Mouse (Mus musculus) heart, postnatal 36 days (tissue): Measurements from ENCODE around the gene Cib3. TPM values are rescaled to one million over a fixed set of nuclear protein-coding genes. Genes with fewer than 3 reads are reported as not detected.

ENCODE experiments used
- DNase-seq, 2 experiments: peaks; one replicate each; pipeline ENCODE4 v3.0.0; 2021 to 2022
- intact Hi-C: fragments of 180-260 bp; cut with DNase I; formaldehyde crosslinking; loops from one replicate; pipeline ENCODE4 v1.15.1; 2025
- total RNA-seq, 2 experiments: library from RNA; stranded (reverse); gene quantifications; 2 replicates each; pipeline ENCODE4 v1.2.3; 2021

Cib3 gene
- total RNA-seq, 2 experiments from 2014 or later: 0.57 TPM; not detected in 1

GRCm38 (mm10) chr8:72213536-72213935, 899 bp upstream of the Cib3 start, which contains the start of gene Gm11034:
Gene Gm11034, minus strand, starts transcription at chr8:72213636.
- no peak for DNase-seq
- intact Hi-C loops: no loop called here

- DNase-seq: no peak
- intact Hi-C loops: no loop called here
These were observed 791 bp downstream of the Cib3 start for GRCm38 (mm10) chr8:72211846-72212245.

GRCm38 (mm10) chr8:72210710-72211109, 1.9 kb downstream of the Cib3 start:
- intact Hi-C loops: no loop called here
- DNase-seq: no peak

- intact Hi-C loops: no loop called here
- DNase-seq: no peak
These were observed 2.4 kb downstream of the Cib3 start for GRCm38 (mm10) chr8:72210222-72210621.

GRCm38 (mm10) chr8:72208582-72208981, 4.1 kb downstream of the Cib3 start:
- no peak for DNase-seq
- intact Hi-C loops: no loop called here

GRCm38 (mm10) chr8:72197997-72198396, 14.6 kb downstream of the Cib3 start:
- intact Hi-C loops: no loop called here
- no peak for DNase-seq

GRCm38 (mm10) chr8:72192065-72192464, 20.6 kb downstream of the Cib3 start:
- intact Hi-C loops: no loop called here
- DNase-seq: no peak

- DNase-seq: no peak
- intact Hi-C loops: no loop called here
These were observed 22.5 kb downstream of the Cib3 start for GRCm38 (mm10) chr8:72190215-72190539.

- intact Hi-C loops: no loop called here
- no peak for DNase-seq
These were observed 23.0 kb downstream of the Cib3 start, which contains the start of gene Hsh2d for GRCm38 (mm10) chr8:72189417-72190214. Gene Hsh2d, plus strand, starts transcription at chr8:72189638.

- intact Hi-C loops: no loop called here
- DNase-seq: no peak
These were observed 24.8 kb downstream of the Cib3 start for GRCm38 (mm10) chr8:72187793-72188331.

GRCm38 (mm10) chr8:72183554-72184202, 29.0 kb downstream of the Cib3 start:
- no peak for DNase-seq
- intact Hi-C loops: no loop called here

- DNase-seq: peak; percentile 78 to 80
- intact Hi-C loops: loop anchor here (1.0 to 5.0 kb wide), 4 partner anchors 42 to 188 kb away; partner anchors contain the start of genes Ap1m1 and Fam32a
These were observed 35.2 kb downstream of the Cib3 start for GRCm38 (mm10) chr8:72177346-72177925.

- no peak for DNase-seq
- intact Hi-C loops: no loop called here
These were observed 42.9 kb downstream of the Cib3 start for GRCm38 (mm10) chr8:72169681-72170249.

- DNase-seq: no peak
These were observed 43.5 kb downstream of the Cib3 start for GRCm38 (mm10) chr8:72169098-72169668.

GRCm38 (mm10) chr8:72162821-72163220, 49.8 kb downstream of the Cib3 start:
- DNase-seq: no peak
- intact Hi-C loops: loop anchor here (5.0 kb wide), 1 partner anchor 256 kb away; the partner anchor contains the start of genes Zfp617 and Zfp882

More at GRCm38 (mm10) chr8:72169098-72169668, 43.5 kb downstream of the Cib3 start:
- intact Hi-C loops: no loop called here

- peak; percentile 100 for DNase-seq
- intact Hi-C loops: loop anchor here (5.0 kb wide), 1 partner anchor 254 kb away; the partner anchor contains the start of genes Zfp617 and Zfp882
These were observed 51.6 kb downstream of the Cib3 start, which contains the start of gene Rab8a for GRCm38 (mm10) chr8:72160707-72161697. Gene Rab8a, plus strand, starts transcription at chr8:72161200.

GRCm38 (mm10) chr8:72160007-72160406, 52.6 kb downstream of the Cib3 start:
- intact Hi-C loops: loop anchor here (5.0 kb wide), 1 partner anchor 253 kb away; the partner anchor contains the start of genes Zfp617 and Zfp882
- no peak for DNase-seq

GRCm38 (mm10) chr8:72158726-72159125, 53.9 kb downstream of the Cib3 start:
- intact Hi-C loops: loop anchor here (2.0 kb wide), 1 partner anchor 22 kb away; no protein-coding TSS in a partner anchor
- DNase-seq: no peak

- no peak for DNase-seq
- intact Hi-C loops: loop anchor here (2.0 kb wide), 1 partner anchor 21 kb away; no protein-coding TSS in a partner anchor
These were observed 54.5 kb downstream of the Cib3 start for GRCm38 (mm10) chr8:72158096-72158495.
